Mouse (Mus musculus): ENCODE data around the gene Zmynd8. TPM values are rescaled to one million over a fixed set of nuclear protein-coding genes. Genes with fewer than 3 reads are reported as not detected.

The Zmynd8 gene
- polyA plus RNA-seq, 1 experiment, result 3.0 TPM

DNA sequence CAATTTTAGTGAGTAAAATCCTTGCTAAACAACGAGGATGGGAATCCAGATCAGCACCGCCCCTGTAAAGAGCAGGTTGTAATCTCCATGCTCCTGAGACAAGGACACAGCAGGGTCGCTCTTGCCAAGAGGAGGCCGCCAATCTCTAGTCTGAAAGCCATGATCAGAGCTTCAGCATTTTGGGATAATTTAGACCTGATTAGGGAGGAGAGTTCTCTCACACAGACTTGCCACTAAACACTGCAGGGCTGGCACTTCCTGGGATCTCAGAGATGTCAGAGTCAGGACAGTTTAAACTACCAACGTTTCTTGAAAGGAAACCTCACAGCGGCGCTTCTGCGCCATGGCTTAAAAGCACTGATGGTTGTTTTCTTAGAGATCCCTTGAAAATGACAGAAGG lies 32.4 kb downstream of the Zmynd8 start:
- H3K4me3 ChIP-seq (ENCODE audit: control insufficient read depth, low read depth, low read length), result no peak overlapping the region
- H3K27ac ChIP-seq (ENCODE audit: control insufficient read depth, insufficient read depth, low read depth, low read length), result peak overlapping the region; percentile 54
- TF ChIP-seq CTCF (IDR thresholded peaks at IDR 0.05; ENCODE audit: control insufficient read depth, insufficient read depth, insufficient replicate concordance, low read depth, low read length) (no peak), POLR2A (IDR thresholded peaks at IDR 0.05; ENCODE audit: control insufficient read depth, low read depth, low read length) (no peak)
- no peaks in the 10 kb centered on the region; the same call in none of the 2 replicates for H3K4me1 ChIP-seq (ENCODE audit: control insufficient read depth, insufficient read depth, low read length)
- no peaks in the 10 kb centered on the region for H3K36me3 ChIP-seq (ENCODE audit: control insufficient read depth, insufficient read depth, low read length)
- no peaks in the 10 kb centered on the region for H3K27me3 ChIP-seq (ENCODE audit: control insufficient read depth, insufficient read depth, low read length)

DNA sequence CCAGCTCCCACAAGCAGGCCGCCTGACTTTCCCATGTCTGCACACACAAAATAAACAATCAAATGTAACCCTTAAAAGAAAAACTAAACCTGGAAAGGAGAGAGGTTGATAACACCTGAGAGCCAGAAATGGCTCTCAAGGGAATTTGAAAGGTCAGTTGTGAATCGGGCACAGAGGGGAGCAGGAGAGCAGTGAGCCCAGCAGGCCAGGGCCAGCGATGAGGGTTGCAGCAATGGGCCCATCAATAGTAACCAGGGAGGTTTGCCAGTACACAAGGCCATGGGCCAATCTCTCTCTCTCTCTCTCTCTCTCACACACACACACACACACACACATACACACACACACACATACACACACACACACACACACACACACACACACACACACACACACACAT lies 34.0 kb downstream of the Zmynd8 start:
- no peak overlapping the region for H3K4me3 ChIP-seq (ENCODE audit: control insufficient read depth, low read depth, low read length)
- TF ChIP-seq POLR2A (IDR thresholded peaks at IDR 0.05; ENCODE audit: control insufficient read depth, low read depth, low read length) (no peak), CTCF (IDR thresholded peaks at IDR 0.05; ENCODE audit: control insufficient read depth, insufficient read depth, insufficient replicate concordance, low read depth, low read length) (no peak)
- no peaks in the 10 kb centered on the region for H3K36me3 ChIP-seq (ENCODE audit: control insufficient read depth, insufficient read depth, low read length)
- peaks cover 2% of the 10 kb centered on the region for H3K4me1 ChIP-seq (ENCODE audit: control insufficient read depth, insufficient read depth, low read length)
- H3K27me3 ChIP-seq (ENCODE audit: control insufficient read depth, insufficient read depth, low read length), result no peaks in the 10 kb centered on the region
- no peak overlapping the region for H3K27ac ChIP-seq (ENCODE audit: control insufficient read depth, insufficient read depth, low read depth, low read length)

GRCm38 (mm10) chr2:165861683-165862594 lies 36.9 kb downstream of the Zmynd8 start:
- peak overlapping the region; percentile 57 for H3K4me3 ChIP-seq (ENCODE audit: control insufficient read depth, low read depth, low read length)

GRCm38 (mm10) chr2:165860962-165861682 lies 37.7 kb downstream of the Zmynd8 start:
- Histone ChIP-seq H3K27ac (ENCODE audit: control insufficient read depth, insufficient read depth, low read depth, low read length) (no peak overlapping the region; the same call in 1 of the 2 replicates), H3K4me3 (ENCODE audit: control insufficient read depth, low read depth, low read length) (peak overlapping the region; percentile 57), H3K27me3 (ENCODE audit: control insufficient read depth, insufficient read depth, low read length) (no peaks in the 10 kb centered on the region), H3K4me1 (ENCODE audit: control insufficient read depth, insufficient read depth, low read length) (peaks cover 6% of the 10 kb centered on the region), H3K36me3 (ENCODE audit: control insufficient read depth, insufficient read depth, low read length) (no peaks in the 10 kb centered on the region)
- TF ChIP-seq CTCF (IDR thresholded peaks at IDR 0.05; ENCODE audit: control insufficient read depth, insufficient read depth, insufficient replicate concordance, low read depth, low read length), result no peak
- TF ChIP-seq POLR2A (IDR thresholded peaks at IDR 0.05; ENCODE audit: control insufficient read depth, low read depth, low read length), result no peak

More at GRCm38 (mm10) chr2:165861683-165862594, 36.9 kb downstream of the Zmynd8 start:
- H3K27ac ChIP-seq (ENCODE audit: control insufficient read depth, insufficient read depth, low read depth, low read length), result no peak overlapping the region
- H3K4me1 ChIP-seq (ENCODE audit: control insufficient read depth, insufficient read depth, low read length), result peaks cover 2% of the 10 kb centered on the region
- TF ChIP-seq CTCF (IDR thresholded peaks at IDR 0.05; ENCODE audit: control insufficient read depth, insufficient read depth, insufficient replicate concordance, low read depth, low read length) (no peak), POLR2A (IDR thresholded peaks at IDR 0.05; ENCODE audit: control insufficient read depth, low read depth, low read length) (no peak)
- no peaks in the 10 kb centered on the region for H3K27me3 ChIP-seq (ENCODE audit: control insufficient read depth, insufficient read depth, low read length)
- no peaks in the 10 kb centered on the region for H3K36me3 ChIP-seq (ENCODE audit: control insufficient read depth, insufficient read depth, low read length)

DNA sequence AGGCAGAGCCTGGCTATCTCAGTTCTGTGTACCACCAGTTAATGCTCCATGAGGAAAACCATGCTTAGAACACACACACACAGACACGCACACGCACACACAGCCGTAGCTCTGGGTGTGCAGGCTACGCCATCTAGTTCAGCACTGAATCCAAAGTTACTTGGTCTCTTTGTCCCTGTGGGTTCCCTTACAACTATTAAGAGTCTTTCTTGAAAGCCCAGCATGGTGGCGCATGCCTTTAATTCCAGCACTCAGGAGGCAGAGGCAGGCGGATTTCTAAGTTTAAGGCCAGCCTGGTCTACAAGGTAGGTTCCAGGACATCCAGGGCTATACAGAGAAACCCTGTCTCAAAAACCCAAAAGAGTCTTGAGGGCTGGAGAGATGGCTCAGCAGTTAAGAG lies 38.4 kb downstream of the Zmynd8 start:
- peaks cover 6% of the 10 kb centered on the region for H3K4me1 ChIP-seq (ENCODE audit: control insufficient read depth, insufficient read depth, low read length)
- no peaks in the 10 kb centered on the region for H3K36me3 ChIP-seq (ENCODE audit: control insufficient read depth, insufficient read depth, low read length)
- TF ChIP-seq POLR2A (IDR thresholded peaks at IDR 0.05; ENCODE audit: control insufficient read depth, low read depth, low read length) (no peak), CTCF (IDR thresholded peaks at IDR 0.05; ENCODE audit: control insufficient read depth, insufficient read depth, insufficient replicate concordance, low read depth, low read length) (no peak)
- H3K27me3 ChIP-seq (ENCODE audit: control insufficient read depth, insufficient read depth, low read length), result no peaks in the 10 kb centered on the region
- H3K27ac ChIP-seq (ENCODE audit: control insufficient read depth, insufficient read depth, low read depth, low read length), result peak overlapping the region; percentile 16; the same call in 1 of the 2 replicates
- H3K4me3 ChIP-seq (ENCODE audit: control insufficient read depth, low read depth, low read length), result no peak overlapping the region

DNA sequence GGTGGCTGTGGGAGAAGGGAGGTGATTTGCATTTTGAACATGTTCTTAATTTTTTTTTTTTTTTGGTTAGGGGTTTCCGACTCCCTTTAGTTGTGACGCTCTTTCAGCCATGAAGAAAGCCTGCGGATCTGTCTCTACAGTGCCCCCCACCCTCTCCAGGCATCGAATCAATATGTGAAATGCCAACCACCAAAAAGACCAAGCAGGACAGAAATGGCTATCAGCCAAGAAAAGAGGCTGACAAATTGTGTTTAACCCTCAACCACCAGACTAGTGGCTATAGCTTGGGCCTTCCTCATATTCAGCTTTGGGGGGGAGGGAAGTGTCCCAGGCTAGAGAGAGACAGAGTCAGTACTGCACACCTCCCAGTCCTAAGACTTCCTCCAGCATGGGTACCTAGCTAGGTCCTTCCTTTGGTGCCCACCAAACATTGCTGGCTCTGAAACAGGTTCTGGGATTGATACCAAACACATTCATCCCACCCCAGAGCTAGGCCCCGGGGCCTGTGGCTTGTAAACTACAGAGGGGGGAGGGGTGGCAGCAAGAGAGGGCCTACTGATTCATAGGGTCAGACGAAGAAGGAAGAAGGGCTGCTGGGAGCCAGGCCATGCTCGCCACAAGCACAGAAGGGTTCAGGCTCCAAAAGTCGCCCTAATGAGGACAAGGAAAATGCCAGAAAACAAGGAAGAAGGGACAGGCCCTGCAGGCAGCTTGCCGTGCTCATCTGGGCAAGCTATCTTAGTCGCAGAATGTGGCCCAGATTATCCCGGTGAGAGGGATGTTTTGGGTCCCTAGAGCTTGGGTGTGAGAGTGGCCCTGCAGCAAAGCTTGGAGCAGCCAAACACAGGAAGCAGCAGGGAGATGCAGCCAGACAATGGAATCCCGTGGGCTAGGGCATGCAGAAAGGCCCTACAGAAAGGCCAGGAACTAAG lies 40.1 kb downstream of the Zmynd8 start:
- TF ChIP-seq POLR2A (IDR thresholded peaks at IDR 0.05; ENCODE audit: control insufficient read depth, low read depth, low read length) (no peak), CTCF (IDR thresholded peaks at IDR 0.05; ENCODE audit: control insufficient read depth, insufficient read depth, insufficient replicate concordance, low read depth, low read length) (no peak)
- Histone ChIP-seq H3K27ac (ENCODE audit: control insufficient read depth, insufficient read depth, low read depth, low read length) (peak overlapping the region; percentile 71), H3K4me1 (ENCODE audit: control insufficient read depth, insufficient read depth, low read length) (peaks cover 6% of the 10 kb centered on the region), H3K36me3 (ENCODE audit: control insufficient read depth, insufficient read depth, low read length) (no peaks in the 10 kb centered on the region), H3K4me3 (ENCODE audit: control insufficient read depth, low read depth, low read length) (no peak overlapping the region), H3K27me3 (ENCODE audit: control insufficient read depth, insufficient read depth, low read length) (no peaks in the 10 kb centered on the region)
